Mouse (Mus musculus): ENCODE results near the gene Emilin1. TPM values are rescaled to one million over a fixed set of nuclear protein-coding genes. Genes with fewer than 3 reads are reported as not detected.
A peak's percentile ranks its signal among the peaks of the same experiment; 100 is the strongest.

Emilin1 gene
- polyA plus RNA-seq, 1 experiment = 55.6 TPM

DNA sequence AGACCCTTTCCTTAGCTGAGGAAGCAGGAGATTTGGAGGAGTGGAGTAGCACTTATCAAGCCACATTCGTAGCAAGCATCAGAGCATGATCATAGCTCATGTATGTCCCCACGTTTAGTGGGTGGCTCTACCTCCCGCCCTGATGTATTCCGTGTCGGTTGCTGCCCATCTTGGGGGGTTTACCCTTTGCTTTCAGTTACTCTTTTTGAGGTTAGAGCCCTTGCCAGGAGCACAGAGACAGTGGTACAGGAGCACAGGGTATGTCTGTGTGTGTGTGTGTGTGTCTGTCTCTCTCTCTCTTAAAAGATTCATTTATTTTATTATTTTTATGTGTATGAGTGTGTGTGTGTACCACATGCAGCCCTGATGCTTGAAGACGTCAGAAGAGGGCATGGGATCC is 9.9 kb downstream of the Emilin1 start:
- peak overlapping the region; percentile 96 for H3K4me3 ChIP-seq (ENCODE audit: insufficient read depth, low read depth, low read length)
- peaks cover 12% of the 10 kb centered on the region; the same call in 1 of the 2 replicates for H3K4me1 ChIP-seq (ENCODE audit: control insufficient read depth, insufficient read depth, low read length)
- no peaks in the 10 kb centered on the region for H3K36me3 ChIP-seq (ENCODE audit: control insufficient read depth, insufficient read depth, low read length)
- 55% methylated on average over 6 of the region's 6 CpGs for WGBS
- H3K27ac ChIP-seq (ENCODE audit: insufficient read depth, low read depth, low read length) = no peak overlapping the region
- no peaks in the 10 kb centered on the region for H3K27me3 ChIP-seq (replicated peaks; ENCODE audit: control insufficient read depth, insufficient read depth, low read length)
- no peak for TF ChIP-seq CTCF (conservative IDR thresholded peaks at IDR 0.05; ENCODE audit: insufficient read depth, insufficient read length, low read depth, low read length)
- TF ChIP-seq POLR2A (IDR thresholded peaks at IDR 0.05; ENCODE audit: low read depth, low read length) = no peak
- DNase-seq = no peak

DNA sequence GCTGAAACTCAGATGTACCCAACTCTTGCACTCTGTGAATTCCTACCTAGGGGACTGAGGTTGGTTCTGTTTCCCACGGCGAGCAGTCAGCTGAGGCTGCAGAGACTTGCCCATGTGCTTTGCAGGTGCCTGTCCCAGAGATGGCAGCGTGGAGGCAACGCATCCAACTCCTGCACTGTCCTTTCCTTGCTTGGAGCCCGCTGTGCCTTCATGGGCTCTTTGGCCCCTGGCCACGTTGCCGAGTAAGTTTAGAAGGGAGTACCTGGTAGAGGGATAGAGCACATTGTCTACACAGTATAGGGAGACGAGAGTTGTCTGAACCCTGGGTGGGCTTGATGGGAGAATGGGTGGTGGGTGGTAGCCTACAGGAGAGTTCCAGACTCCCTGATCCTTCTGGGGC is 11.4 kb downstream of the Emilin1 start:
- H3K27ac ChIP-seq (ENCODE audit: insufficient read depth, low read depth, low read length) = peak overlapping the region; percentile 55
- no peak for TF ChIP-seq POLR2A (IDR thresholded peaks at IDR 0.05; ENCODE audit: low read depth, low read length)
- no peak for TF ChIP-seq CTCF (conservative IDR thresholded peaks at IDR 0.05; ENCODE audit: insufficient read depth, insufficient read length, low read depth, low read length)

DNA sequence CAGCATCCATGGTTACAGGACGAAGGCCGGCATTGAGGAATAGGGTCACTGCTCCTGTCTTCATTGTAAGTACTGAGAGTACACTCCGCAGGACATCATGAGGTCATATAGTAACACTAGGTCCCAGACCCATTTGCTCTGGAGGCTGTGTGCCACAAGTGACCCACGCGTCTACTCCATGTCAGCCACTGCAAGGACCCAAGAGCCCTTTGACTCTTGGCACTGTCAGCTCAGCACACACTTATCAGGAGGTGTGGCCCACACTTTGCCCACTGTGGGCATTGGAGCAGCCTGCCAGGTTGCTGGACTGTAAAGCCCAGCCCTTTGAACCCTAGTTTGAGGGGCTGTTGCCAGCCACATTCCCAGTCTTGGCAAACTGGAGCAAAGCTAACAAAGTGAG is 12.0 kb downstream of the Emilin1 start:
- peaks cover 12% of the 10 kb centered on the region; the same call in 1 of the 2 replicates for H3K4me1 ChIP-seq (ENCODE audit: control insufficient read depth, insufficient read depth, low read length)
- WGBS = 58% methylated on average over 5 of the region's 5 CpGs
- TF ChIP-seq POLR2A (IDR thresholded peaks at IDR 0.05; ENCODE audit: low read depth, low read length) (no peak), CTCF (conservative IDR thresholded peaks at IDR 0.05; ENCODE audit: insufficient read depth, insufficient read length, low read depth, low read length) (no peak)
- no peaks in the 10 kb centered on the region for H3K36me3 ChIP-seq (ENCODE audit: control insufficient read depth, insufficient read depth, low read length)
- DNase-seq = peak; percentile 95
- peak overlapping the region; percentile 55 for H3K27ac ChIP-seq (ENCODE audit: insufficient read depth, low read depth, low read length)
- H3K4me3 ChIP-seq (ENCODE audit: insufficient read depth, low read depth, low read length) = no peak overlapping the region
- H3K27me3 ChIP-seq (replicated peaks; ENCODE audit: control insufficient read depth, insufficient read depth, low read length) = no peaks in the 10 kb centered on the region

More for the DNA sequence above, 11.4 kb downstream of the Emilin1 start:
- Histone ChIP-seq H3K4me1 (ENCODE audit: control insufficient read depth, insufficient read depth, low read length) (peaks cover 12% of the 10 kb centered on the region; the same call in 1 of the 2 replicates), H3K27me3 (replicated peaks; ENCODE audit: control insufficient read depth, insufficient read depth, low read length) (no peaks in the 10 kb centered on the region), H3K4me3 (ENCODE audit: insufficient read depth, low read depth, low read length) (no peak overlapping the region), H3K36me3 (ENCODE audit: control insufficient read depth, insufficient read depth, low read length) (no peaks in the 10 kb centered on the region)
- no peak for DNase-seq
- WGBS = 60% methylated on average over 8 of the region's 8 CpGs

DNA sequence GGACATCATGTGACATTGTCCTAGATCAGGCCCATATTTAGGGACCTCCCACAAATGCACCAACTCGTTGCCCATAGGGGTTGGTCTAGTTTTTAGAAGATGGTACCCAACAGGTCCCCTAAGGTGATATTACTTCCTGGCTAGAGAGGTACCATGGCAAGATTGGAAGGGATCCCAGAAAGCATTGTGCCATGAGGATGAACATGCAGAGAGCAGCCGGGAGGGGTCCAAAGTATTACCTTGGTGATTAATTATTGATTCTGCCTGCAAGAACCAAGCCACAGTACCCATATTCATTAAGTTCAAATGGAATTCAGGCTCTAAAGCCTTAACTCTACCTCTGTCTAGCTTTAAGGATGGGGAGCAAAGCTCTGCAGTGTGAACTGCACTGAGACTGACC is 12.9 kb downstream of the Emilin1 start:
- H3K27me3 ChIP-seq (replicated peaks; ENCODE audit: control insufficient read depth, insufficient read depth, low read length) = no peaks in the 10 kb centered on the region
- peak overlapping the region; percentile 81 for H3K27ac ChIP-seq (ENCODE audit: insufficient read depth, low read depth, low read length)
- WGBS = 52% methylated on average over 2 of the region's 2 CpGs
- H3K36me3 ChIP-seq (ENCODE audit: control insufficient read depth, insufficient read depth, low read length) = no peaks in the 10 kb centered on the region
- TF ChIP-seq POLR2A (IDR thresholded peaks at IDR 0.05; ENCODE audit: low read depth, low read length) (no peak), CTCF (conservative IDR thresholded peaks at IDR 0.05; ENCODE audit: insufficient read depth, insufficient read length, low read depth, low read length) (no peak)
- DNase-seq = peak; percentile 94
- H3K4me3 ChIP-seq (ENCODE audit: insufficient read depth, low read depth, low read length) = no peak overlapping the region
- peaks cover 8% of the 10 kb centered on the region; the same call in 1 of the 2 replicates for H3K4me1 ChIP-seq (ENCODE audit: control insufficient read depth, insufficient read depth, low read length)

DNA sequence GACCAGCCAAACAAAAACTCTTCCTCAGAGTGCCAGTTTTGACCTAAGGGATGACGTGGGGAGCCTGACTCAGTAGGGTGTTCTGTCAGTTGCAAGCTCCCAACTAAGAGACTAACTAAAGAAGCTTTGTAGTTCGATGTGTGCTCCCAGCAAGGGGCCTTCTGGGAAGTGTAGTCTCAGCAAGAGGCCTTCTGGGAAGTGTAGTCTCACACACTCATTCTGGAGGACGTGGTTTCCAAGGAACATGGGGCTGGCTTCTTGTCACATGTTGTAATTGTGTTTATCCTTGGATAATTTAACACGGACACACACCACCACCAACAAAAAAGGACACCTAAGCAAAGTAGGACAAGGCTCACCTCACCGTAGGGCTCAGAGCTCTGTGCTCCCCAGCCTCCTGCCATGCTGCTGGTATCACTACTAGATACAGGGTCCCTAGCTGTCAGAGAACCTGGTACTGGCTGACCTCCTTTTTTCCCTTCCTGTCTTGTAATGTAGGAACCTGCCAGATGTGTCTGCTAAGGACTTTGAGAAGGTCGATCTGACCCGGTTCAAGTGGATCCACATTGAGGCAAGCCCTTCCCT is 14.8 kb downstream of the Emilin1 start:
- Histone ChIP-seq H3K36me3 (ENCODE audit: control insufficient read depth, insufficient read depth, low read length) (no peaks in the 10 kb centered on the region), H3K27me3 (replicated peaks; ENCODE audit: control insufficient read depth, insufficient read depth, low read length) (no peaks in the 10 kb centered on the region), H3K4me1 (ENCODE audit: control insufficient read depth, insufficient read depth, low read length) (peaks cover 7% of the 10 kb centered on the region; the same call in 1 of the 2 replicates), H3K27ac (ENCODE audit: insufficient read depth, low read depth, low read length) (no peak overlapping the region), H3K4me3 (ENCODE audit: insufficient read depth, low read depth, low read length) (no peak overlapping the region)
- TF ChIP-seq CTCF (conservative IDR thresholded peaks at IDR 0.05; ENCODE audit: insufficient read depth, insufficient read length, low read depth, low read length) (no peak), POLR2A (IDR thresholded peaks at IDR 0.05; ENCODE audit: low read depth, low read length) (no peak)
- WGBS = 37% methylated on average over 7 of the region's 7 CpGs
- DNase-seq = peak; percentile 67

DNA sequence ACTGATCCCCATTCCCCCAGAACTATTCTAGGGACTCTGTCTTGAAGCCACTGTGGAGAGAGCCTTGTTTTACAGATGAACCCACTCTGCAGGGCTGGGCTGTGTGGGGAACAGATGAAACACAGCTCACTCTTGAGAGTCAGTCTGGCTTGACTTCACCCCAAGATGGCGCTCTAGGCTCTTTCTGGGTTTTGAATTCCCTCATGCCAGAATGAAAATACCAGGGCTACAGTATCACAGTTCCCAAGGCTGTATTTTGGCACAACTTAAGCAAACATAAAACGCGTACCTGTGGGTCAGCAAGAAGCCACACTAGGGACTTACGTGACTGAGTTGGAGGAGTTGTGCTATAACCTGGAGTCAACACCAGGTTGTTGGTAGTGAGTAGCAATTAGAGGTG is 16.9 kb downstream of the Emilin1 start:
- WGBS = 37% methylated on average over 4 of the region's 4 CpGs
- TF ChIP-seq POLR2A (IDR thresholded peaks at IDR 0.05; ENCODE audit: low read depth, low read length) = no peak
- peak; percentile 71 for TF ChIP-seq CTCF (conservative IDR thresholded peaks at IDR 0.05; ENCODE audit: insufficient read depth, insufficient read length, low read depth, low read length)
- H3K4me1 ChIP-seq (ENCODE audit: control insufficient read depth, insufficient read depth, low read length) = peaks cover 7% of the 10 kb centered on the region; the same call in 1 of the 2 replicates
- H3K27ac ChIP-seq (ENCODE audit: insufficient read depth, low read depth, low read length) = no peak overlapping the region
- peak; percentile 77 for DNase-seq
- H3K36me3 ChIP-seq (ENCODE audit: control insufficient read depth, insufficient read depth, low read length) = no peaks in the 10 kb centered on the region
- no peak overlapping the region for H3K4me3 ChIP-seq (ENCODE audit: insufficient read depth, low read depth, low read length)
- H3K27me3 ChIP-seq (replicated peaks; ENCODE audit: control insufficient read depth, insufficient read depth, low read length) = no peaks in the 10 kb centered on the region

DNA sequence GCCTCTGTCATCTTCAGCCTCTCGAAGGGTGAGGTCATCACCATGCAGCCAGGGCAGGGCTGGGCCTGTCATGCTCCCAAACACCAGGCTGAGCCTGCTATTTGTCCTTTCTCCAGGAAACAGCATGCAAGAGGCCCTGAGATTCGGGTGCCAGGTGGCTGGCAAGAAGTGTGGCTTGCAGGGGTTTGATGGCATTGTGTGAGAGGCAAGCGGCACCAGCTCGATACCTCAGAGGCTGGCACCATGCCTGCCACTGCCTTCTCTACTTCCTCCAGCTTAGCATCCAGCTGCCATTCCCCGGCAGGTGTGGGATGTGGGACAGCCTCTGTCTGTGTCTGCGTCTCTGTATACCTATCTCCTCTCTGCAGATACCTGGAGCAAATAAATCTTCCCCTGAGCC is 17.6 kb downstream of the Emilin1 start:
- 74% methylated on average over 6 of the region's 6 CpGs for WGBS
- Histone ChIP-seq H3K4me3 (ENCODE audit: insufficient read depth, low read depth, low read length) (no peak overlapping the region), H3K27me3 (replicated peaks; ENCODE audit: control insufficient read depth, insufficient read depth, low read length) (no peaks in the 10 kb centered on the region), H3K36me3 (ENCODE audit: control insufficient read depth, insufficient read depth, low read length) (no peaks in the 10 kb centered on the region), H3K4me1 (ENCODE audit: control insufficient read depth, insufficient read depth, low read length) (peaks cover 7% of the 10 kb centered on the region; the same call in 1 of the 2 replicates), H3K27ac (ENCODE audit: insufficient read depth, low read depth, low read length) (no peak overlapping the region)
- DNase-seq = no peak
- TF ChIP-seq POLR2A (IDR thresholded peaks at IDR 0.05; ENCODE audit: low read depth, low read length) (no peak), CTCF (conservative IDR thresholded peaks at IDR 0.05; ENCODE audit: insufficient read depth, insufficient read length, low read depth, low read length) (no peak)
